Mouse (Mus musculus): ENCODE measurements at regions not wholly inside any gene's neighbourhood (a gene's known extent, or its start where the extent isn't known, plus 50 kb on each side); places are given as distances from the start of the nearest gene placed in this dataset.

GRCm38 (mm10) chr16:30118876-30119275 is 54.7 kb downstream of the Hes1 start:
- no peak for DNase-seq

GRCm38 (mm10) chr16:30120330-30121265 is 56.4 kb downstream of the Hes1 start:
- no peak for DNase-seq

- no peak for DNase-seq
Measured at GRCm38 (mm10) chr16:30121596-30121995, 57.4 kb downstream of the Hes1 start.

- DNase-seq = no peak
Measured at GRCm38 (mm10) chr16:30122211-30123070, 58.3 kb downstream of the Hes1 start.

- DNase-seq = no peak
Measured at GRCm38 (mm10) chr16:30127015-30127414, 62.8 kb downstream of the Hes1 start.

- no peak for DNase-seq
Measured at GRCm38 (mm10) chr16:30128787-30129186, 64.6 kb downstream of the Hes1 start.

GRCm38 (mm10) chr16:30129218-30130112 is 65.3 kb downstream of the Hes1 start:
- DNase-seq = no peak

- DNase-seq = no peak
Measured at GRCm38 (mm10) chr16:30130113-30130471, 65.9 kb downstream of the Hes1 start.

- DNase-seq = no peak
Measured at GRCm38 (mm10) chr16:30132086-30132485, 67.9 kb downstream of the Hes1 start.

GRCm38 (mm10) chr16:30134642-30135165 is 70.5 kb downstream of the Hes1 start:
- DNase-seq = no peak

- DNase-seq = no peak
Measured at GRCm38 (mm10) chr16:30136849-30137248, 72.7 kb downstream of the Hes1 start.

- DNase-seq = no peak
Measured at GRCm38 (mm10) chr16:30137812-30138211, 73.6 kb downstream of the Hes1 start.

GRCm38 (mm10) chr16:30144818-30145464 is 80.8 kb downstream of the Hes1 start:
- DNase-seq = no peak

- peak; percentile 48 for DNase-seq
Measured at GRCm38 (mm10) chr16:30145465-30146207, 81.5 kb downstream of the Hes1 start.

GRCm38 (mm10) chr16:30146208-30146525 is 82.0 kb downstream of the Hes1 start:
- no peak for DNase-seq

GRCm38 (mm10) chr16:30147296-30147695 is 83.1 kb downstream of the Hes1 start:
- no peak for DNase-seq

- no peak for DNase-seq
Measured at GRCm38 (mm10) chr16:30151104-30151503, 86.9 kb downstream of the Hes1 start.

GRCm38 (mm10) chr16:30155070-30155469 is 90.9 kb downstream of the Hes1 start:
- no peak for DNase-seq

GRCm38 (mm10) chr16:30155486-30156246 is 91.5 kb downstream of the Hes1 start:
- DNase-seq = no peak

GRCm38 (mm10) chr16:30158184-30158583 is 94.0 kb downstream of the Hes1 start:
- DNase-seq = no peak

Measured in liver (tissue).